Mouse (Mus musculus): ENCODE results near the gene 4931429L15Rik. TPM values are rescaled to one million over a fixed set of nuclear protein-coding genes. Genes with fewer than 3 reads are reported as not detected.
"Not testable (repeated sequence)": the region's sequence is repeated elsewhere in the genome, so short reads cannot be mapped to it uniquely, and the experiment has no call there.

Gene 4931429L15Rik
- not detected in 2 replicates for polyA plus RNA-seq (2016; fragmentation: Nextera tagmentation; extraction: Ambion mirVana)

- Histone ChIP-seq H3K9me3 (peaks cover 16% of the 10 kb centered on the region; the same call in 1 of the 2 replicates), H3K4me1 (replicated peaks) (peaks cover 23% of the 10 kb centered on the region)
- not testable (repeated sequence) for H3K4me3 ChIP-seq; H3K27me3 ChIP-seq (ENCODE audit: insufficient read depth, poor library complexity, severe bottlenecking); H3K27ac ChIP-seq; H3K36me3 ChIP-seq; DNase-seq (ENCODE audit: low spot score)
- WGBS = 83% methylated on average over 6 of the region's 6 CpGs
Measured at GRCm38 (mm10) chr9:46319886-46320285, at the start of gene 4931429L15Rik. Gene 4931429L15Rik, minus strand, starts transcription at chr9:46319986.

- Histone ChIP-seq H3K9me3 (no peaks in the 10 kb centered on the region), H3K4me3 (no peak overlapping the region), H3K27ac (no peak overlapping the region), H3K36me3 (no peaks in the 10 kb centered on the region), H3K4me1 (replicated peaks) (0 out of 2 replicates have a peak, but pooled peaks cover 6% of the 10 kb centered on the region), H3K27me3 (ENCODE audit: insufficient read depth, poor library complexity, severe bottlenecking) (no peaks in the 10 kb centered on the region)
- 58% methylated on average over 2 of the region's 2 CpGs for WGBS
- DNase-seq (ENCODE audit: low spot score) = no peak
Measured at GRCm38 (mm10) chr9:46362459-46362858, 42.7 kb upstream of the 4931429L15Rik start.

GRCm38 (mm10) chr9:46361461-46362111, 41.8 kb upstream of the 4931429L15Rik start:
- no peaks in the 10 kb centered on the region for H3K9me3 ChIP-seq
- 76% methylated on average over 11 of the region's 11 CpGs for WGBS
- H3K4me3 ChIP-seq = no peak overlapping the region
- no peak for DNase-seq (ENCODE audit: low spot score)
- H3K36me3 ChIP-seq = no peaks in the 10 kb centered on the region
- H3K4me1 ChIP-seq (replicated peaks) = 0 out of 2 replicates have a peak, but pooled peaks cover 6% of the 10 kb centered on the region
- H3K27me3 ChIP-seq (ENCODE audit: insufficient read depth, poor library complexity, severe bottlenecking) = no peaks in the 10 kb centered on the region
- no peak overlapping the region for H3K27ac ChIP-seq

GRCm38 (mm10) chr9:46353992-46354391, 34.2 kb upstream of the 4931429L15Rik start:
- peak; percentile 58 for DNase-seq (ENCODE audit: low spot score)
- H3K27me3 ChIP-seq (ENCODE audit: insufficient read depth, poor library complexity, severe bottlenecking) = peaks cover 36% of the 10 kb centered on the region
- H3K27ac ChIP-seq = no peak overlapping the region
- H3K9me3 ChIP-seq = no peaks in the 10 kb centered on the region
- 10% methylated on average over 3 of the region's 3 CpGs for WGBS
- H3K36me3 ChIP-seq = no peaks in the 10 kb centered on the region
- peaks cover 45% of the 10 kb centered on the region for H3K4me1 ChIP-seq (replicated peaks)
- H3K4me3 ChIP-seq = no peak overlapping the region

- Histone ChIP-seq H3K36me3 (no peaks in the 10 kb centered on the region), H3K4me1 (replicated peaks) (peaks cover 45% of the 10 kb centered on the region), H3K9me3 (no peaks in the 10 kb centered on the region), H3K27me3 (ENCODE audit: insufficient read depth, poor library complexity, severe bottlenecking) (peaks cover 36% of the 10 kb centered on the region), H3K27ac (peak overlapping the region; percentile 59), H3K4me3 (no peak overlapping the region)
- 32% methylated on average over 5 of the region's 5 CpGs for WGBS
- DNase-seq (ENCODE audit: low spot score) = peak; percentile 36
Measured at GRCm38 (mm10) chr9:46353330-46353724, 33.5 kb upstream of the 4931429L15Rik start.

GRCm38 (mm10) chr9:46352651-46353329, 33.0 kb upstream of the 4931429L15Rik start:
- 53% methylated on average over 12 of the region's 12 CpGs for WGBS
- Histone ChIP-seq H3K4me1 (replicated peaks) (peaks cover 45% of the 10 kb centered on the region), H3K27ac (peak overlapping the region; percentile 59; the same call in 1 of the 2 replicates), H3K27me3 (ENCODE audit: insufficient read depth, poor library complexity, severe bottlenecking) (peaks cover 36% of the 10 kb centered on the region), H3K36me3 (no peaks in the 10 kb centered on the region), H3K4me3 (no peak overlapping the region), H3K9me3 (no peaks in the 10 kb centered on the region)
- DNase-seq (ENCODE audit: low spot score) = no peak

GRCm38 (mm10) chr9:46350451-46350981, 30.7 kb upstream of the 4931429L15Rik start:
- DNase-seq (ENCODE audit: low spot score) = peak; percentile 36

GRCm38 (mm10) chr9:46345887-46346665, 26.3 kb upstream of the 4931429L15Rik start:
- no peak for DNase-seq (ENCODE audit: low spot score)
- Histone ChIP-seq H3K36me3 (no peaks in the 10 kb centered on the region), H3K9me3 (no peaks in the 10 kb centered on the region), H3K4me3 (no peak overlapping the region), H3K4me1 (replicated peaks) (peaks cover 19% of the 10 kb centered on the region), H3K27me3 (ENCODE audit: insufficient read depth, poor library complexity, severe bottlenecking) (peaks cover 9% of the 10 kb centered on the region), H3K27ac (no peak overlapping the region)
- 87% methylated on average over 4 of the region's 4 CpGs for WGBS

More at GRCm38 (mm10) chr9:46350451-46350981, 30.7 kb upstream of the 4931429L15Rik start:
- H3K4me1 ChIP-seq (replicated peaks) = peaks cover 45% of the 10 kb centered on the region
- H3K36me3 ChIP-seq = no peaks in the 10 kb centered on the region
- peak overlapping the region; percentile 54 for H3K27ac ChIP-seq
- peaks cover 36% of the 10 kb centered on the region for H3K27me3 ChIP-seq (ENCODE audit: insufficient read depth, poor library complexity, severe bottlenecking)
- no peak overlapping the region for H3K4me3 ChIP-seq
- H3K9me3 ChIP-seq = no peaks in the 10 kb centered on the region
- 49% methylated on average over 9 of the region's 9 CpGs for whole genome bisulfite sequencing

- Histone ChIP-seq H3K9me3 (no peaks in the 10 kb centered on the region), H3K36me3 (no peaks in the 10 kb centered on the region), H3K27me3 (ENCODE audit: insufficient read depth, poor library complexity, severe bottlenecking) (peaks cover 42% of the 10 kb centered on the region), H3K4me3 (no peak overlapping the region), H3K4me1 (replicated peaks) (peaks cover 36% of the 10 kb centered on the region), H3K27ac (peak overlapping the region; percentile 66)
- DNase-seq (ENCODE audit: low spot score) = no peak
- 86% methylated on average over 4 of the region's 4 CpGs for WGBS
Measured at GRCm38 (mm10) chr9:46339051-46339652, 19.4 kb upstream of the 4931429L15Rik start.

GRCm38 (mm10) chr9:46338384-46338783, 18.6 kb upstream of the 4931429L15Rik start:
- H3K4me3 ChIP-seq = no peak overlapping the region
- WGBS = 26% methylated on average over 4 of the region's 4 CpGs
- no peak for DNase-seq (ENCODE audit: low spot score)
- peaks cover 48% of the 10 kb centered on the region for H3K27me3 ChIP-seq (ENCODE audit: insufficient read depth, poor library complexity, severe bottlenecking)
- peaks cover 36% of the 10 kb centered on the region for H3K4me1 ChIP-seq (replicated peaks)
- H3K27ac ChIP-seq = peak overlapping the region; percentile 41; the same call in 1 of the 2 replicates
- H3K9me3 ChIP-seq = no peaks in the 10 kb centered on the region
- no peaks in the 10 kb centered on the region for H3K36me3 ChIP-seq

- Histone ChIP-seq H3K9me3 (no peaks in the 10 kb centered on the region), H3K27ac (peak overlapping the region; percentile 41; the same call in 1 of the 2 replicates), H3K4me3 (no peak overlapping the region), H3K27me3 (ENCODE audit: insufficient read depth, poor library complexity, severe bottlenecking) (peaks cover 53% of the 10 kb centered on the region), H3K4me1 (replicated peaks) (peaks cover 36% of the 10 kb centered on the region), H3K36me3 (no peaks in the 10 kb centered on the region)
- WGBS = 5% methylated on average over 3 of the region's 3 CpGs
- DNase-seq (ENCODE audit: low spot score) = peak; percentile 68
Measured at GRCm38 (mm10) chr9:46337852-46338291, 18.1 kb upstream of the 4931429L15Rik start.

- H3K36me3 ChIP-seq = no peaks in the 10 kb centered on the region
- peaks cover 36% of the 10 kb centered on the region for H3K4me1 ChIP-seq (replicated peaks)
- peaks cover 59% of the 10 kb centered on the region for H3K27me3 ChIP-seq (ENCODE audit: insufficient read depth, poor library complexity, severe bottlenecking)
- H3K9me3 ChIP-seq = no peaks in the 10 kb centered on the region
- no peak for DNase-seq (ENCODE audit: low spot score)
- H3K4me3 ChIP-seq = no peak overlapping the region
- 67% methylated on average over 7 of the region's 7 CpGs for WGBS
- peak overlapping the region; percentile 41; the same call in 1 of the 2 replicates for H3K27ac ChIP-seq
Measured at GRCm38 (mm10) chr9:46337331-46337730, 17.5 kb upstream of the 4931429L15Rik start.

Measured in hindbrain, embryonic 10.5 days (tissue).